Mouse (Mus musculus) forebrain, embryonic 10.5 days (tissue): ENCODE data around the gene Fam173b. TPM values are rescaled to one million over a fixed set of nuclear protein-coding genes. Genes with fewer than 3 reads are reported as not detected.
"Not testable (repeated sequence)": the region's sequence is repeated elsewhere in the genome, so short reads cannot be mapped to it uniquely, and the experiment has no call there.

Source experiments
- DNase-seq: peaks from one replicate; pipeline ENCODE4 v3.0.0-alpha.2; 2017; ENCODE audit warnings: low spot score; ENCODE audit errors: extremely low spot score
- H3K27ac ChIP-seq: fragments of 300-500 bp; sonication (generic); 2 replicates; pipeline ENCODE4 v1.5.1; 2016; ENCODE audit warnings: mild to moderate bottlenecking
- H3K27me3 ChIP-seq: fragments of 300-500 bp; sonication (generic); 2 replicates; pipeline ENCODE4 v1.6.1; 2016; ENCODE audit warnings: mild to moderate bottlenecking; ENCODE audit not compliant: poor library complexity, severe bottlenecking
- H3K36me3 ChIP-seq: fragments of 300-500 bp; sonication (generic); replicated peaks from 2 replicates; pipeline ENCODE4 v1.6.1; 2016; ENCODE audit warnings: mild to moderate bottlenecking, moderate library complexity
- H3K4me1 ChIP-seq: fragments of 300-500 bp; sonication (generic); 2 replicates; pipeline ENCODE4 v1.6.1; 2016
- H3K4me3 ChIP-seq: fragments of 300-500 bp; sonication (generic); 2 replicates; pipeline ENCODE4 v1.5.1; 2016; ENCODE audit warnings: mild to moderate bottlenecking, moderate library complexity
- H3K9me3 ChIP-seq: fragments of 300-500 bp; sonication (generic); 2 replicates; pipeline ENCODE4 v1.6.1; 2016; ENCODE audit warnings: mild to moderate bottlenecking, moderate library complexity
- WGBS: fragments of 180-500 bp; shearing (Covaris S2); methylation state at CpG from one replicate; pipeline ENCODE4 v1.1.7; 2016; 5-methylcytosine and 5-hydroxymethylcytosine counted together
- polyA plus RNA-seq: library from polyadenylated mRNA; unstranded; fragments of >200 nt; fragmentation: Nextera tagmentation; extraction: Ambion mirVana; gene quantifications from 2 replicates; pipeline ENCODE4 v1.2.1, GENCODE M21; 2016

Fam173b gene
- polyA plus RNA-seq, 1 experiment from 2014 or later = 15.8 TPM

DNA sequence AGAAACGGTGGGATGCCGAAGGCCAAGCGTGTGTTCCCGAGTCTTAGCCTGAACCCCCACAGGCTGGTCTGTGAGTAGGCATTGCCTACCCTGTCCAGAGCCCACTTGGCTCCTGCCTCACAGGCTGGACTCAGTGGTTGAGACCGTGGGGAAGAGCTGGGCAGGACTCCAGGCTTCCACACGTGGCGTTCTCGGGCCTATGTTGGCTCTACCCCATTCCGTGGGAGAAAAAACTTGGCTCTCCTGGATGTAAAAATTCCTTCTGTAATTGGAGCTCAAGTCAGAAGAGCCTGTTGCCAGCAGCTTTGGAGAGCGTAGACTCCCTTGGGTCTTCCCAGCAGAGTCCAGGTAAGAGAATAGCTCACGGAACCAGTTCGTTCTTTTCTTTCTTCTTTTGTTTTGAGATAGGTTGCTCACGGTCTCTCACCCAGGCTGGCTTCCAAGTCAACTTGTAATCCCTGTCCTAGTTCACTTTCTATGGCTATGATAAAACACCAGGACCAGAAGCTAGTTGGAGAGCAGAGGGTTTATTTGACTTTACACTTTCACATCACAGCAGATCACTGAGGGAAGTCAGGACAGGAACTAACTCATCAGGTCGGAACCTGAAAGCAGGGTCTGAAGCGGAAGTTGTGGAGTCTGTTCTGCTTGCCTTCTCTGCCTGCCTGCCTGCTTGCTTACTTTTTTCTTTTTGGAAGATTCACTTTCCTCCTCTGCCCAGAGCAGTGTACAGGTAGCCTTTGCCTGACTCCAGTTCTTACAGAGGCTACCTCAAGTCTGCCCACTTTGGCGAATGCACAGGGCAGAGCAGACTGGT is 29.5 kb upstream of the Fam173b start:
- WGBS = 89% methylated on average over 16 of the region's 16 CpGs
- Histone ChIP-seq H3K4me1 (peaks cover 14% of the 10 kb centered on the region), H3K9me3 (no peaks in the 10 kb centered on the region), H3K27ac (no peak overlapping the region), H3K4me3 (no peak overlapping the region), H3K27me3 (no peaks in the 10 kb centered on the region), H3K36me3 (no peaks in the 10 kb centered on the region)
- DNase-seq = no peak

DNA sequence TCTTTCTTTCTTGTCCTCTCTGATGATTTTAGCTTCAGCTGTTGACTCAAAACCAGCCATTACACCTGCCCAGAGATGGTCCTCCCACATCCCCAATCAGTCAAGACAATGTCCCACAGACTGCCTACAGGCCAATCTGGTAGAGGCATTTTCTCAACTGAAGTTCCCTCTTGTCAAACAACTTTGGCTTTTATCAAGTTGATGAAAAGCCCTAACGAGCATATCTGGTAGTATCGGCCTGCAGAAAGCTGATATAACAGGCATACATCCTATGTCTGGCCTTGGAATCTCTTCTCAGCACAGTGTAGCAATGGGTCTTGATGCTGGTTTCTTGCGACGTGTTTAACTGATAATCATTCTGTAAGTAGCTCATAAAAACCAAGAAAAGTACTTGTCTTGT is 28.4 kb upstream of the Fam173b start:
- no peak for DNase-seq
- no peaks in the 10 kb centered on the region for H3K36me3 ChIP-seq
- 92% methylated on average over 4 of the region's 4 CpGs for WGBS

DNA sequence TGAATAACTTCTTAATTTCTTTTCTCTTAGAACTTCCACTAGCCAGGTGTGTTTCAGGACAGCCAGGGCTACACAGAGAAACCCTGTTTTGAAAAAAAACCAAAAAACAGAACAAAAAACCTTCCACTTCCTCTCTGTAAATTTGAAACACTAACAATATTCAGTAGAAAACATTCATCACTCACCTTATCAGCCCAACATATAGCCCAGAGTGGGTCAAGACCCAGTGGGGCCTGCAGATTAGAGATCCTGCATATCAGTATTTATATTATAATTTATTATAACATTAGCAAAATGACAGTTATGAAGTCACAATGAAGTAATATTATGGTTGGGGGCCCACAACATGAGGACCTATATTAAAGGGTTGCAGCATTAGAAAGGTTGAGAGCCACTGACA is 28.0 kb upstream of the Fam173b start:
- H3K27me3 ChIP-seq = no peaks in the 10 kb centered on the region
- H3K4me1 ChIP-seq = peaks cover 16% of the 10 kb centered on the region
- no peak for DNase-seq
- no peaks in the 10 kb centered on the region for H3K9me3 ChIP-seq
- no peak overlapping the region for H3K4me3 ChIP-seq
- no peaks in the 10 kb centered on the region for H3K36me3 ChIP-seq
- H3K27ac ChIP-seq = no peak overlapping the region

More for the DNA sequence above, 28.4 kb upstream of the Fam173b start:
- H3K27ac ChIP-seq = no peak overlapping the region
- H3K27me3 ChIP-seq = no peaks in the 10 kb centered on the region
- no peaks in the 10 kb centered on the region for H3K9me3 ChIP-seq
- peaks cover 20% of the 10 kb centered on the region for H3K4me1 ChIP-seq
- no peak overlapping the region for H3K4me3 ChIP-seq

DNA sequence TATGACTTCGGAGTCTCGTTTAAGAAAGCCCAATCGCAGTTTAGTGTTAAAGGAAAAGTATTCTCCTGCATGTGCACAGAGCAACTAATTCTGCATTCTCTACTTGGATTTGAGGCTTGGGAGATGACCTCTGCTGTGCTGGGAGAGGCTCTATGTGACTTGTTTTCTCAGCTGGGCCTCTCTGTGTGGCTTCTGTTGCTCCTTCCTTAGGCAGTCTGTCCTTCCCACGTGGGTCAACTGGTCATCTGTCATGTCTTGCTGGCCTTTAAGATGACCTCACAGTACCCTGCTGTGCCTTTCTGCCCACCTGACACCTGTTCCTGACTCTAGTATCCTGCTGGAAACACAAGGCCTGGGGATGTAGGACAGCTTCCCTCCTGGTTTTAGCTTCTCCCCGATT is 25.6 kb upstream of the Fam173b start:
- WGBS = 83% methylated on average over 5 of the region's 5 CpGs

DNA sequence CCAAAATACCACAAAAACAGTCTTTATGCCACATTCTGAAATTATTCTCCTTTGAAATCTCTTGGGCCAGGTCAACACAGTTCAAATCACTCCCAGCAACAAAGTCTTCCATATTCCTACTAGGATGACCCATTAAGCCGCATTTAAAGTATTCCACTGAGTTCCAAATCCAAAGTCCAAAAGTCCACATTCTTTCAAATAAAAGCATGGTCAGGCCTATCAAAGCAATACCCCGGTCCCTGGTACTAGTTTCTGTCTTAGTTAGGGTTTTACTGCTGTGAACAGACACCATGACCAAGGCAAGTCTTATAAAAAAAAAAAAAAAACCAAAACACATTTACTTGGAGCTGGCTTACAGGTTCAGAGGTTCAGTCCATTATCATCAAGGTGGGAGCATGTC is 20.6 kb upstream of the Fam173b start:
- not testable (repeated sequence) for H3K36me3 ChIP-seq, H3K27ac ChIP-seq, H3K27me3 ChIP-seq, H3K4me3 ChIP-seq, H3K9me3 ChIP-seq, DNase-seq, H3K4me1 ChIP-seq
- 95% methylated on average over 2 of the region's 2 CpGs for WGBS

More for the DNA sequence above, 25.6 kb upstream of the Fam173b start:
- DNase-seq = no peak
- no peaks in the 10 kb centered on the region for H3K36me3 ChIP-seq
- H3K27me3 ChIP-seq = no peaks in the 10 kb centered on the region
- no peaks in the 10 kb centered on the region for H3K9me3 ChIP-seq
- H3K4me1 ChIP-seq = peaks cover 7% of the 10 kb centered on the region; the same call in 1 of the 2 replicates
- no peak overlapping the region for H3K27ac ChIP-seq
- H3K4me3 ChIP-seq = no peak overlapping the region

DNA sequence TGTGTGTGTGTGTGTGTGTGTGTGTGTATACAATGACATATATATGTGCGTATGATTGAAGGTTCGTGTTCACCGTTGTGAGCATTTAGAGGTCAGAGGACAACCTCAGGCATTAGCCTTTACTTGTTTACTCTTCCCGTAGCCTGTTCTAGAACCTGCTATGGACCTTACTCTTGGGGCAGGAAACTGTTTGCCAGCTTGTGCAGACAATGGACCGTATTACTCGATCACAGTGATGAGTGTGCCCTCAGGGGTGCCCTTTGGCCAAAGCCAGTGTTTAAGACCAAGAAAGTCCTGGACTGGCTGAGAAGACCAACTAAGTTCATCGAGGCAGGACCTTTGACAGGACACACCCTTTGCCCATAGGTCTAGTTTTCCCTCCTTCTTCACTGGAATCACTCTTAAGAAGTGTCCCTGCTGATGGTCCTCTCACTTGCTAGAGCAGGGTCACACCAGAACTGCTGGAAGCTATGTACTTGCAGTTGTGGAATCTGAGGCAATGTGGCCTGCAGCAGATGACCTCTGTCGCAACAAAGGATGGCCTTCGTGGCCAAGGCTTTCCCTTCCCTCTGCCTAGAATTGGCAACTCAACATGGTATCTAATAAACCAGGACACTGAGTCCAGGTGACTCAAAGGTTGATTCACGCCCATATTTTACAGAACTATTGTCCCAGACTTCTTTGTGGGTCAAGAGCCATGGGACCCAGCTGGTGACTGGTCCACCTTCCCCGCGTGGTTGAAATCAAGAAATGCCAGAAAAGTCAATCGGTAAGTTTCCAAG is 18.2 kb upstream of the Fam173b start:
- H3K4me3 ChIP-seq = no peak overlapping the region
- no peaks in the 10 kb centered on the region for H3K27me3 ChIP-seq
- no peak overlapping the region for H3K27ac ChIP-seq
- 92% methylated on average over 13 of the region's 13 CpGs for whole genome bisulfite sequencing
- H3K36me3 ChIP-seq = peaks cover 1% of the 10 kb centered on the region
- no peak for DNase-seq
- H3K4me1 ChIP-seq = peaks cover 3% of the 10 kb centered on the region; the same call in 1 of the 2 replicates
- H3K9me3 ChIP-seq = no peaks in the 10 kb centered on the region

DNA sequence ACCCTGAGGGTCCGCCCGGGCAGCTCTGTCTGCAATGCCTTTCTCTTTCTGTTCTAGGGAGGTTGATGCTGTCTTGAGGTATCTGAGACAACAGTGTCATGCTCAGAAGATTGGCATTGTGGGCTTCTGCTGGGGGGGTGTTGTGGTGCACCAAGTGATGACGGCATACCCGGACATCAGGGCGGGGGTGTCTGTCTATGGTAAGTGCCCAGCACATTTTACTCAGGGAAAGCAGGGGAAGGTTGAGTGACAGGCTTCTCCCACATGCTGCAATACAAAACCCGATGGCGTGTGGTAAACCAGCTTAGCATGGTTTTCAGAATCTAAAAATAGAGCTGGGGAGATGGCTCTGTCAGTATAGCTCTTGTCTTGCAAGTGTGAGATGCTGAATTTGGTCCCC is 16.4 kb upstream of the Fam173b start:
- WGBS = 93% methylated on average over 7 of the region's 7 CpGs
- Histone ChIP-seq H3K4me3 (no peak overlapping the region), H3K27ac (no peak overlapping the region), H3K36me3 (peaks cover 19% of the 10 kb centered on the region), H3K9me3 (no peaks in the 10 kb centered on the region), H3K4me1 (peaks cover 3% of the 10 kb centered on the region; the same call in 1 of the 2 replicates), H3K27me3 (no peaks in the 10 kb centered on the region)
- DNase-seq = no peak

DNA sequence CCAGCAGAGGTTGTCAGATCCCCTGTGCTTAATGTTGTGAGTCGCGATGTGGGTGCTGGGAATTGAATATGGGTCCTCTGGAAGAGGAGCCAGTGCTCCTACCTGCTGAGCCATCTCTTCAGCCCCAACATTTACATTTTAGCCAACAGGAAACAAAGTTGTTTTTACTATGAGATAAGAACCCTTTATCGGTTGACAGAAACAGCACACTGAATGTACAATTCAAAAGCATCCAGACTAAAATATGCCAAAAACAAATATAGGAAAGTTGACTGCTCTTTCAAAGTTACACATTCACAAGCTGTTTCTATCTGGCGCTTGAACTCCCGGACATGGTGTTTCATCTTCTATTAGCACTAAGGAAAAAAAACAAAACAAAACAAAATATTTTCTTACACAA is 15.6 kb upstream of the Fam173b start:
- WGBS = 90% methylated on average over 5 of the region's 5 CpGs
- DNase-seq = no peak
- H3K4me3 ChIP-seq = no peak overlapping the region
- peaks cover 3% of the 10 kb centered on the region; the same call in 1 of the 2 replicates for H3K4me1 ChIP-seq
- H3K9me3 ChIP-seq = no peaks in the 10 kb centered on the region
- peaks cover 27% of the 10 kb centered on the region for H3K36me3 ChIP-seq
- H3K27me3 ChIP-seq = no peaks in the 10 kb centered on the region
- no peak overlapping the region for H3K27ac ChIP-seq

DNA sequence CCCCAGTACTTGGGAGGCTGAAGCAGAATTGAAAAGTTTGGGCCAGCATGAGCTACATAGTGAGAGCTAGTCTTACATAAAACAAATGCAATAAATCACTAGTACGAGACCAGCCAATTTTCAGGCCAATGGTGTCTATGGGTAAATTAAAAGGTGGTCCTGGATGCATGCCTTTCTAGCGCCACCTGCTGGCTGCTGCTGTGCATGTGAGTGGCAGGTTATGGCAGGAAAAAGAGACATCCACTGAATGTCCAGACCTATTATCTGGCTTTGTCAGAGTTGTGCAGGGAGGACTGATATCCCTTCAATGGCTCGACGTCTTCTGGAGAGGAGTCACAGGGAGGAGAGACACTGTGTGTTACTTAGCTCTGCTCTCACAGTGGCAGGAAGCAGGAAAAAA is 15.1 kb upstream of the Fam173b start:
- no peak overlapping the region for H3K4me3 ChIP-seq
- H3K36me3 ChIP-seq = peaks cover 32% of the 10 kb centered on the region
- H3K4me1 ChIP-seq = peaks cover 3% of the 10 kb centered on the region; the same call in 1 of the 2 replicates
- no peaks in the 10 kb centered on the region for H3K27me3 ChIP-seq
- H3K27ac ChIP-seq = no peak overlapping the region
- WGBS = 17% methylated on average over 4 of the region's 4 CpGs
- H3K9me3 ChIP-seq = no peaks in the 10 kb centered on the region
- DNase-seq = peak; percentile 82

DNA sequence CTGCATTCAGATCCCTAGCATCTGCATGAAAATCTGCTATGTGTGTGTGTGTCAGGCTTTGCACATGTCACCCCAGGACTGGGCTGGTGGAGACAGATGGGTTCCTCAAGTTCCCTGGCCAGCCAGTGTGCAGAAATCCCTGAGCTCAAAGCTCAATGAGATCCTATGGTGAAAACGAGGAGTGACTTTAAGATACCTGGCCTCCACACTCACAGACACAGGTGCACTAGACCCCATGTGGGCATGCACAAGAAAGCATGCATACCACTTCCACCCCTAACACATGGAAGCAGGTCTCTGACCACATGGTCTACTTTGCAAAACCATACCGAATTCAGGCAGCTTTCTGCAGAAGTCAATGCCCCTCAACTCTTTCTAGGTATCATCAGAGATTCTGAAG is 13.9 kb upstream of the Fam173b start:
- H3K27ac ChIP-seq = no peak overlapping the region
- peaks cover 44% of the 10 kb centered on the region for H3K36me3 ChIP-seq
- no peak overlapping the region for H3K4me3 ChIP-seq
- H3K4me1 ChIP-seq = peaks cover 3% of the 10 kb centered on the region; the same call in 1 of the 2 replicates
- no peaks in the 10 kb centered on the region for H3K27me3 ChIP-seq
- whole genome bisulfite sequencing = 77% methylated on average over 2 of the region's 2 CpGs
- H3K9me3 ChIP-seq = no peaks in the 10 kb centered on the region
- no peak for DNase-seq

DNA sequence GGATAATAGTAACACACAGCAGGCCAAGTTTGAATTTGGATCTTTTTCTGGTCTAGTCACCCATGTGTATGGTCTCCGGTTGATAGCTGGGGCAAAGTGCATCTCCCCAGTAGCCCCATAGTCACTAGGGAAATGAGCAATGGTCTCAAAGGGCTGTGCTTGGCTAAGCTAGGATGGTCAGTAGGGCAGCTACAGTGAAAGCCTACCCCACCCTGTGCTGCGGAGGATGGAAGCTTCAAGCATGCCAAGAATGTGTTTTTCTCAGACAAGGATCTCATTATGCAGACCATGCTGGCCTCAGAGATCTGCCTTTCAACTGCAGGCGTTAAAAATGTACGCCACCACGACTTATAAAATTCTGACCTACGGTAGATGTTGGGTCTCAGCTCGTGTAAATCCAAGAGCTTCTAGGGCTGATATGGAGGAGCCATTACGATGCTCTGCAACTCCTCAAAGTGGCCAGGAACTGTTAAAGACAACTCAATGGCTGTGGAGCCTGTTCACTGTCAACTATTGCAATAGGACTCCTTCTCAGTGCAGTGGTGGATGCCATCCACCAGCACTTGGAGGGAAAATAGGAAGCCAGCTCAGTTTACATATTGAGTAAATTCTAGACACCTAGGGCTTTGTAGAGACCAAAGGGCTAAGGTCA is 12.5 kb upstream of the Fam173b start:
- Histone ChIP-seq H3K36me3 (peaks cover 58% of the 10 kb centered on the region), H3K27me3 (no peaks in the 10 kb centered on the region), H3K4me3 (no peak overlapping the region), H3K27ac (no peak overlapping the region), H3K4me1 (peaks cover 3% of the 10 kb centered on the region; the same call in 1 of the 2 replicates), H3K9me3 (no peaks in the 10 kb centered on the region)
- WGBS = 82% methylated on average over 8 of the region's 8 CpGs
- no peak for DNase-seq

DNA sequence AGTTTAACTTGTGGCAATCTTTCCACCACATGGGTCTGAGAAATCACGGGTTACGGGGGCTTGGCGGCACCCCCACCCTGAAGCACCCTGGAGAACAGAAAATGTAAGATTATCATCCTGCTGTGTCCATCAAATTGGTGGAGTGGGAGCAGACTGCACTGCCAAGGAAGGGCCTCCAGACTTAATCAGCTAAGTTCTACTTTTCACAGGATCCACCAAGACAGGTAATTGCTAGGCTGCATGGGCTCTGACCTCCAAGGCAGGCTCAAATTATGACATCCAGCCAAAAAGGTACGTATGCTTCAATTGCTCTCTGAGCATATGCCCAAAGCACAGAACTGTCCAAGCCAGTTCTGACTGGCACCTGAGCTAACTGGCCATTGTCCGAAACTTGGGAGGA is 11.5 kb upstream of the Fam173b start:
- peaks cover 68% of the 10 kb centered on the region for H3K36me3 ChIP-seq
- H3K4me3 ChIP-seq = no peak overlapping the region
- WGBS = 95% methylated on average over 5 of the region's 5 CpGs
- no peaks in the 10 kb centered on the region for H3K9me3 ChIP-seq
- no peaks in the 10 kb centered on the region for H3K27me3 ChIP-seq
- H3K4me1 ChIP-seq = peaks cover 3% of the 10 kb centered on the region; the same call in 1 of the 2 replicates
- H3K27ac ChIP-seq = no peak overlapping the region
- DNase-seq = no peak
